Mouse (Mus musculus): Measurements from ENCODE around the gene Cd151.

DNA sequence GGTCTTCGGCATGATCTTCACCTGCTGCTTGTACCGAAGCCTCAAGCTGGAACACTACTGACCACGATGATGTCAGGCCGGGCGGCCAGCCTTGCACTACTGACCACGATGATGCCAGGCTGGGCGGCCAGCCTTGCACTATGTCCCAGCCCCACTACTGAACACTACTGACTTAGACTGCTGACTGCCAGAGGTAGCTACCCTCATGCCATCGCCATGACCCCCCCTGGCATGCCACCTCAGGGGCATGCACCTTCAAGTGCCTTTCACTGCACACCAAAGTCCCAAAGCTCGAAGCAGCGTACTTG, 3.4 kb downstream of the Cd151 start:
- TF ChIP-seq CTCF (IDR thresholded peaks at IDR 0.05; ENCODE audit: borderline replicate concordance, extremely low read depth, insufficient read depth, insufficient read length), result no peak
- no peak for TF ChIP-seq POLR2A (IDR thresholded peaks at IDR 0.05; ENCODE audit: borderline replicate concordance, extremely low read depth, insufficient read depth, insufficient read length, poor library complexity, severe bottlenecking)

Data from brain, embryonic 14.5 days (tissue).